Mouse (Mus musculus): ENCODE measurements at regions not wholly inside any gene's neighbourhood (a gene's known extent, or its start where the extent isn't known, plus 50 kb on each side); places are given as distances from the start of the nearest gene placed in this dataset.

GRCm38 (mm10) chr4:31833828-31834227 lies 130.1 kb upstream of the Map3k7 start:
- intact Hi-C loops (cut with DNase I), result no loop called here
- Histone ChIP-seq H3K4me3 (no peak overlapping the region), H3K27ac (no peak overlapping the region)
- no peak for DNase-seq (ENCODE audit: extremely low spot score in 1 of 2, low spot score in 2 of 2)
- no peak for TF ChIP-seq CTCF (IDR thresholded peaks at IDR 0.05)

GRCm38 (mm10) chr4:31835051-31835450 lies 128.8 kb upstream of the Map3k7 start:
- Histone ChIP-seq H3K27ac (no peak overlapping the region), H3K4me3 (no peak overlapping the region)
- intact Hi-C loops (cut with DNase I), result no loop called here
- TF ChIP-seq CTCF (IDR thresholded peaks at IDR 0.05), result no peak
- no peak for DNase-seq (ENCODE audit: extremely low spot score in 1 of 2, low spot score in 2 of 2)

GRCm38 (mm10) chr4:31838592-31838991 lies 125.3 kb upstream of the Map3k7 start:
- no peak for TF ChIP-seq CTCF (IDR thresholded peaks at IDR 0.05)
- no peak for DNase-seq (ENCODE audit: extremely low spot score in 1 of 2, low spot score in 2 of 2)
- intact Hi-C loops (cut with DNase I), result no loop called here
- Histone ChIP-seq H3K4me3 (no peak overlapping the region), H3K27ac (no peak overlapping the region)

GRCm38 (mm10) chr4:31849763-31850162 lies 114.1 kb upstream of the Map3k7 start:
- DNase-seq (ENCODE audit: extremely low spot score in 1 of 2, low spot score in 2 of 2), result no peak
- no peak overlapping the region for H3K27ac ChIP-seq
- TF ChIP-seq CTCF (IDR thresholded peaks at IDR 0.05), result no peak
- no peak overlapping the region for H3K4me3 ChIP-seq
- intact Hi-C loops (cut with DNase I), result no loop called here

- Histone ChIP-seq H3K27ac (no peak overlapping the region), H3K4me3 (no peak overlapping the region)
- peak; percentile 59 for TF ChIP-seq CTCF (IDR thresholded peaks at IDR 0.05)
- DNase-seq (ENCODE audit: extremely low spot score in 1 of 2, low spot score in 2 of 2), result peak in 1 of 2 experiments; percentile 21
- intact Hi-C loops (cut with DNase I), result no loop called here
Observed at GRCm38 (mm10) chr4:31851006-31851405, 112.9 kb upstream of the Map3k7 start.

- Histone ChIP-seq H3K4me3 (no peak overlapping the region), H3K27ac (no peak overlapping the region)
- intact Hi-C loops (cut with DNase I), result no loop called here
- no peak for TF ChIP-seq CTCF (IDR thresholded peaks at IDR 0.05)
- no peak for DNase-seq (ENCODE audit: extremely low spot score in 1 of 2, low spot score in 2 of 2)
Observed at GRCm38 (mm10) chr4:31853851-31854250, 110.0 kb upstream of the Map3k7 start.

GRCm38 (mm10) chr4:31860389-31860788 lies 103.5 kb upstream of the Map3k7 start:
- Histone ChIP-seq H3K4me3 (no peak overlapping the region), H3K27ac (no peak overlapping the region)
- no peak for DNase-seq (ENCODE audit: extremely low spot score in 1 of 2, low spot score in 2 of 2)
- intact Hi-C loops (cut with DNase I), result no loop called here
- no peak for TF ChIP-seq CTCF (IDR thresholded peaks at IDR 0.05)

GRCm38 (mm10) chr4:31861172-31861571 lies 102.7 kb upstream of the Map3k7 start:
- no peak for TF ChIP-seq CTCF (IDR thresholded peaks at IDR 0.05)
- intact Hi-C loops (cut with DNase I), result no loop called here
- H3K27ac ChIP-seq, result no peak overlapping the region

GRCm38 (mm10) chr4:31872985-31873983 lies 90.6 kb upstream of the Map3k7 start:
- no peak for DNase-seq (ENCODE audit: extremely low spot score in 1 of 2, low spot score in 2 of 2)
- no peak for TF ChIP-seq CTCF (IDR thresholded peaks at IDR 0.05)
- no peak overlapping the region for H3K27ac ChIP-seq
- intact Hi-C loops (cut with DNase I), result no loop called here
- no peak overlapping the region for H3K4me3 ChIP-seq

More at GRCm38 (mm10) chr4:31861172-31861571, 102.7 kb upstream of the Map3k7 start:
- DNase-seq (ENCODE audit: extremely low spot score in 1 of 2, low spot score in 2 of 2), result no peak
- no peak overlapping the region for H3K4me3 ChIP-seq

- no peak for TF ChIP-seq CTCF (IDR thresholded peaks at IDR 0.05)
- H3K4me3 ChIP-seq, result no peak overlapping the region
- no peak overlapping the region for H3K27ac ChIP-seq
- DNase-seq (ENCODE audit: extremely low spot score in 1 of 2, low spot score in 2 of 2), result no peak
- intact Hi-C loops (cut with DNase I), result no loop called here
Observed at GRCm38 (mm10) chr4:31877389-31877788, 86.5 kb upstream of the Map3k7 start.

- intact Hi-C loops (cut with DNase I), result no loop called here
- DNase-seq (ENCODE audit: extremely low spot score in 1 of 2, low spot score in 2 of 2), result no peak
- no peak for TF ChIP-seq CTCF (IDR thresholded peaks at IDR 0.05)
- Histone ChIP-seq H3K27ac (no peak overlapping the region), H3K4me3 (no peak overlapping the region)
Observed at GRCm38 (mm10) chr4:31878493-31879191, 85.3 kb upstream of the Map3k7 start.

GRCm38 (mm10) chr4:31879192-31879585 lies 84.7 kb upstream of the Map3k7 start:
- no peak overlapping the region for H3K27ac ChIP-seq
- H3K4me3 ChIP-seq, result no peak overlapping the region
- no peak for TF ChIP-seq CTCF (IDR thresholded peaks at IDR 0.05)
- DNase-seq (ENCODE audit: extremely low spot score in 1 of 2, low spot score in 2 of 2), result no peak
- intact Hi-C loops (cut with DNase I), result no loop called here
